In the genomic region with DNA sequence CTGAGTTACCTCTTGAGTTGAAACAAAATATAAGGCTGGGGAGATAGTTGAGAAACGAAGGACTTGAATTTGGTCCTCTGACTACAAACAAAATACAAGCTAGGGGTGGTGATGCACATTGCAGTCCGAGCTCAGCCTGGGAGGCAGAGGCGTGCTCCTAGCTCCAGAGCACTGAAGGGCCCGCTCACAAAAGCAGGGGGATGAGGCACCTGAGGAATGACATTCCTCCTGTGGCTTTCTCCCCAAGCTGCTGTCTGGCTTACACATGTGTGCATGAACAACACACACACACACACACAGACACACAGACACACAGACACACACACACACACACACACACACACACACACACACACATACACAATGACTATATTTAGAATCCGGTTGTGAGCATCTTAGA, we compare ENCODE assay signal across 18 mouse cellular contexts.
"Had no signal": no experiment of that assay in that cellular context is flagged by ENCODE, and none has a peak within 500 bp of the region (broad histone marks: within the 10 kb centered on the region; RNA-seq: fewer than 3 reads in every experiment).

No protein-coding gene starts in this region.

- ATAC-seq: intestine, postnatal 0 days; midbrain, embryonic 15.5 days had no signal

- H3K27ac ChIP-seq: kidney, embryonic 15.5 days; liver, embryonic 13.5 days; midbrain, embryonic 10.5 days; midbrain, embryonic 15.5 days; stomach, postnatal 0 days had no signal

- H3K9me3 ChIP-seq: kidney, embryonic 15.5 days; liver, embryonic 13.5 days; midbrain, embryonic 10.5 days; midbrain, embryonic 15.5 days had no signal

- H3K4me3 ChIP-seq: kidney, embryonic 15.5 days; left cerebral cortex, adult 2 months; liver, embryonic 13.5 days; midbrain, embryonic 10.5 days; midbrain, embryonic 15.5 days had no signal

- H3K4me1 ChIP-seq: midbrain, embryonic 15.5 days had no signal

- DNase-seq: kidney, adult 8-10 months; kidney, postnatal 10 days; kidney, postnatal 36 days; layer of hippocampus, postnatal 36 days; liver, embryonic 13.5 days; lung, adult 2 months; lung, postnatal 14 days; lung, postnatal 4 days; right cerebral cortex, adult 18-20 months; right cerebral cortex, postnatal 14 days; right cerebral cortex, postnatal 4 days; thymus, postnatal 36 days had no signal

- H3K36me3 ChIP-seq: kidney, embryonic 15.5 days; liver, embryonic 13.5 days; midbrain, embryonic 10.5 days; midbrain, embryonic 15.5 days had no signal

- H3K27me3 ChIP-seq: kidney, embryonic 15.5 days; liver, embryonic 13.5 days; midbrain, embryonic 15.5 days had no signal
